Mouse (Mus musculus): ENCODE data around the gene Pex11a.

Gene Pex11a

GRCm38 (mm10) chr7:79740279-79740678 is 2.7 kb downstream of the Pex11a start:
- no peak for ATAC-seq (ENCODE audit: insufficient number of reproducible peaks, low FRiP score, low TSS enrichment)

- no peak for ATAC-seq (ENCODE audit: insufficient number of reproducible peaks, low FRiP score, low TSS enrichment)
Observed at GRCm38 (mm10) chr7:79738913-79739312, 4.0 kb downstream of the Pex11a start.

GRCm38 (mm10) chr7:79736511-79736910 is 6.4 kb downstream of the Pex11a start:
- ATAC-seq (ENCODE audit: insufficient number of reproducible peaks, low FRiP score, low TSS enrichment) = no peak

- no peak for ATAC-seq (ENCODE audit: insufficient number of reproducible peaks, low FRiP score, low TSS enrichment)
Observed at GRCm38 (mm10) chr7:79734563-79734962, 8.4 kb downstream of the Pex11a start.

- ATAC-seq (ENCODE audit: insufficient number of reproducible peaks, low FRiP score, low TSS enrichment) = no peak
Observed at GRCm38 (mm10) chr7:79732622-79733021, 10.3 kb downstream of the Pex11a start, which contains the start of gene Plin1. Gene Plin1, minus strand, starts transcription at chr7:79732903.

- no peak for ATAC-seq (ENCODE audit: insufficient number of reproducible peaks, low FRiP score, low TSS enrichment)
Observed at GRCm38 (mm10) chr7:79731438-79731837, 11.5 kb downstream of the Pex11a start.

GRCm38 (mm10) chr7:79729743-79730370 is 13.1 kb downstream of the Pex11a start:
- no peak for ATAC-seq (ENCODE audit: insufficient number of reproducible peaks, low FRiP score, low TSS enrichment)

- ATAC-seq (ENCODE audit: insufficient number of reproducible peaks, low FRiP score, low TSS enrichment) = no peak
Observed at GRCm38 (mm10) chr7:79729169-79729568, 13.8 kb downstream of the Pex11a start.

- ATAC-seq (ENCODE audit: insufficient number of reproducible peaks, low FRiP score, low TSS enrichment) = no peak
Observed at GRCm38 (mm10) chr7:79728219-79728618, 14.7 kb downstream of the Pex11a start.

- no peak for ATAC-seq (ENCODE audit: insufficient number of reproducible peaks, low FRiP score, low TSS enrichment)
Observed at GRCm38 (mm10) chr7:79727091-79727490, 15.8 kb downstream of the Pex11a start.

GRCm38 (mm10) chr7:79721386-79721977 is 21.4 kb downstream of the Pex11a start:
- no peak for ATAC-seq (ENCODE audit: insufficient number of reproducible peaks, low FRiP score, low TSS enrichment)

GRCm38 (mm10) chr7:79715187-79715981 is 27.5 kb downstream of the Pex11a start, which contains the start of gene Kif7:
Gene Kif7, minus strand, starts transcription at chr7:79715720.
- ATAC-seq (ENCODE audit: insufficient number of reproducible peaks, low FRiP score, low TSS enrichment) = no peak

GRCm38 (mm10) chr7:79710831-79711230 is 32.1 kb downstream of the Pex11a start:
- no peak for ATAC-seq (ENCODE audit: insufficient number of reproducible peaks, low FRiP score, low TSS enrichment)

- ATAC-seq (ENCODE audit: insufficient number of reproducible peaks, low FRiP score, low TSS enrichment) = peak; percentile 77
Observed at GRCm38 (mm10) chr7:79710130-79710607, 32.8 kb downstream of the Pex11a start.

GRCm38 (mm10) chr7:79705210-79705609 is 37.7 kb downstream of the Pex11a start:
- ATAC-seq (ENCODE audit: insufficient number of reproducible peaks, low FRiP score, low TSS enrichment) = no peak

- no peak for ATAC-seq (ENCODE audit: insufficient number of reproducible peaks, low FRiP score, low TSS enrichment)
Observed at GRCm38 (mm10) chr7:79702755-79703154, 40.2 kb downstream of the Pex11a start.

GRCm38 (mm10) chr7:79696495-79696894 is 46.4 kb downstream of the Pex11a start:
- ATAC-seq (ENCODE audit: insufficient number of reproducible peaks, low FRiP score, low TSS enrichment) = no peak
